Mouse (Mus musculus) forebrain, embryonic 12.5 days (tissue): ENCODE data around the gene Atcay. TPM values are rescaled to one million over a fixed set of nuclear protein-coding genes. Genes with fewer than 3 reads are reported as not detected.
"Not testable (repeated sequence)": the region's sequence is repeated elsewhere in the genome, so short reads cannot be mapped to it uniquely, and the experiment has no call there.

Experiments used
- ATAC-seq: fragments of 200-750 bp; cut with Nextera tagmentation; 2 replicates; pipeline ENCODE4 v1.8.0; 2017; ENCODE audit warnings: moderate TSS enrichment; ENCODE audit not compliant: low FRiP score
- H3K27ac ChIP-seq: fragments of 300-500 bp; sonication (generic); 2 replicates; pipeline ENCODE4 v1.5.1; 2016; ENCODE audit warnings: mild to moderate bottlenecking
- H3K27me3 ChIP-seq: fragments of 300-500 bp; sonication (generic); 2 replicates; pipeline ENCODE4 v1.6.1; 2016; ENCODE audit warnings: mild to moderate bottlenecking
- H3K36me3 ChIP-seq: fragments of 300-500 bp; sonication (generic); replicated peaks from 2 replicates; pipeline ENCODE4 v1.6.1; 2016; ENCODE audit warnings: mild to moderate bottlenecking
- H3K4me1 ChIP-seq: fragments of 300-500 bp; sonication (generic); 2 replicates; pipeline ENCODE4 v1.6.1; 2016
- H3K4me2 ChIP-seq: fragments of 300-500 bp; sonication (generic); 2 replicates; pipeline ENCODE4 v1.6.1; 2016; ENCODE audit warnings: mild to moderate bottlenecking, moderate library complexity
- H3K4me3 ChIP-seq: fragments of 300-500 bp; sonication (generic); replicated peaks from 2 replicates; pipeline ENCODE4 v1.5.1; 2016; ENCODE audit warnings: mild to moderate bottlenecking
- H3K9ac ChIP-seq: fragments of 300-500 bp; sonication (generic); 2 replicates; pipeline ENCODE4 v1.6.1; 2016; ENCODE audit warnings: mild to moderate bottlenecking
- H3K9me3 ChIP-seq: fragments of 300-500 bp; sonication (generic); 2 replicates; pipeline ENCODE4 v1.6.1; 2016
- WGBS: fragments of 180-500 bp; shearing (Covaris S2); methylation state at CpG from one replicate; pipeline ENCODE4 v1.1.7; 2016; 5-methylcytosine and 5-hydroxymethylcytosine counted together
- microRNA-seq: library from miRNA; unstranded; fragments of <30 nt; microRNA quantifications from one replicate; pipeline ENCODE4, GENCODE M21; 2017
- polyA plus RNA-seq: library from polyadenylated mRNA; unstranded; fragments of >200 nt; fragmentation: Nextera tagmentation; extraction: Ambion mirVana; gene quantifications from 2 replicates; pipeline ENCODE4 v1.2.1, GENCODE M21; 2016

Atcay gene
- polyA plus RNA-seq, 1 experiment from 2014 or later: 31.8 TPM

GRCm38 (mm10) chr10:81169411-81169900 is 61.2 kb downstream of the Atcay start:
- not testable (repeated sequence) for H3K9me3 ChIP-seq, H3K4me2 ChIP-seq, ATAC-seq, H3K36me3 ChIP-seq, H3K4me3 ChIP-seq, H3K27me3 ChIP-seq, H3K27ac ChIP-seq, H3K9ac ChIP-seq
- 54% methylated on average over 10 of the region's 14 CpGs for WGBS
- H3K4me1 ChIP-seq: peaks cover 43% of the 10 kb centered on the region

GRCm38 (mm10) chr10:81168521-81169244 is 62.0 kb downstream of the Atcay start:
- ATAC-seq: peak; percentile 31; the same call in 1 of the 2 replicates
- peak overlapping the region; percentile 54 for H3K9ac ChIP-seq
- no peaks in the 10 kb centered on the region for H3K27me3 ChIP-seq
- WGBS: 4% methylated on average over 29 of the region's 29 CpGs
- H3K36me3 ChIP-seq: peaks cover 13% of the 10 kb centered on the region
- peak overlapping the region; percentile 86 for H3K4me3 ChIP-seq
- H3K4me2 ChIP-seq: peak overlapping the region; percentile 92
- H3K9me3 ChIP-seq: no peaks in the 10 kb centered on the region
- peaks cover 35% of the 10 kb centered on the region for H3K4me1 ChIP-seq
- H3K27ac ChIP-seq: peak overlapping the region; percentile 78

- Histone ChIP-seq H3K4me3 (peak overlapping the region; percentile 86), H3K27me3 (no peaks in the 10 kb centered on the region)
- 8% methylated on average over 5 of the region's 5 CpGs for WGBS
Observed at GRCm38 (mm10) chr10:81168087-81168431, 62.6 kb downstream of the Atcay start.

GRCm38 (mm10) chr10:81167200-81168086 is 63.2 kb downstream of the Atcay start, which contains the start of gene Pias4:
TSS of gene Pias4 (minus strand) at chr10:81167923.
- Histone ChIP-seq H3K9ac (peak within 1 kb of the TSS; percentile 85), H3K36me3 (peaks cover 20% of the 10 kb centered on the region), H3K4me2 (peak within 1 kb of the TSS; percentile 92), H3K27ac (peak within 1 kb of the TSS; percentile 78), H3K4me3 (peak within 1 kb of the TSS; percentile 86), H3K27me3 (no peaks in the 10 kb centered on the region), H3K9me3 (no peaks in the 10 kb centered on the region), H3K4me1 (peaks cover 28% of the 10 kb centered on the region)
- ATAC-seq: peak; percentile 94
- WGBS: under 1% methylated on average over 57 of the region's 64 CpGs

More at GRCm38 (mm10) chr10:81168087-81168431, 62.6 kb downstream of the Atcay start:
- H3K4me1 ChIP-seq: peaks cover 29% of the 10 kb centered on the region
- peak overlapping the region; percentile 78 for H3K27ac ChIP-seq
- H3K9me3 ChIP-seq: no peaks in the 10 kb centered on the region
- peak; percentile 78 for ATAC-seq
- H3K9ac ChIP-seq: peak overlapping the region; percentile 54; the same call in 1 of the 2 replicates
- peak overlapping the region; percentile 92 for H3K4me2 ChIP-seq
- H3K36me3 ChIP-seq: peaks cover 17% of the 10 kb centered on the region

GRCm38 (mm10) chr10:81165118-81165517 is 65.5 kb downstream of the Atcay start:
- no peak overlapping the region for H3K4me3 ChIP-seq
- H3K36me3 ChIP-seq: peaks cover 44% of the 10 kb centered on the region
- H3K9me3 ChIP-seq: no peaks in the 10 kb centered on the region
- H3K27me3 ChIP-seq: no peaks in the 10 kb centered on the region
- WGBS: 92% methylated on average over 8 of the region's 8 CpGs
- H3K27ac ChIP-seq: no peak overlapping the region
- peaks cover 31% of the 10 kb centered on the region for H3K4me1 ChIP-seq
- no peak overlapping the region for H3K4me2 ChIP-seq
- H3K9ac ChIP-seq: no peak overlapping the region
- ATAC-seq: no peak

- Histone ChIP-seq H3K4me1 (peaks cover 20% of the 10 kb centered on the region), H3K4me3 (no peak overlapping the region), H3K9me3 (no peaks in the 10 kb centered on the region), H3K36me3 (peaks cover 66% of the 10 kb centered on the region), H3K27ac (no peak overlapping the region), H3K4me2 (no peak overlapping the region), H3K27me3 (no peaks in the 10 kb centered on the region), H3K9ac (no peak overlapping the region)
- WGBS: 82% methylated on average over 2 of the region's 2 CpGs
- no peak for ATAC-seq
Observed at GRCm38 (mm10) chr10:81162318-81162652, 68.3 kb downstream of the Atcay start.

- no peak for ATAC-seq
- WGBS: 93% methylated on average over 8 of the region's 8 CpGs
- Histone ChIP-seq H3K9ac (no peak overlapping the region), H3K27me3 (no peaks in the 10 kb centered on the region), H3K4me1 (peaks cover 15% of the 10 kb centered on the region), H3K36me3 (peaks cover 72% of the 10 kb centered on the region), H3K4me3 (no peak overlapping the region), H3K9me3 (no peaks in the 10 kb centered on the region), H3K4me2 (no peak overlapping the region), H3K27ac (no peak overlapping the region)
Observed at GRCm38 (mm10) chr10:81161602-81162317, 68.9 kb downstream of the Atcay start.

- Histone ChIP-seq H3K27ac (no peak overlapping the region), H3K27me3 (no peaks in the 10 kb centered on the region), H3K4me1 (no peaks in the 10 kb centered on the region), H3K9ac (no peak overlapping the region), H3K36me3 (peaks cover 81% of the 10 kb centered on the region), H3K4me2 (no peak overlapping the region), H3K9me3 (no peaks in the 10 kb centered on the region), H3K4me3 (no peak overlapping the region)
- WGBS: 87% methylated on average over 6 of the region's 6 CpGs
- no peak for ATAC-seq
Observed at GRCm38 (mm10) chr10:81154736-81155135, 75.9 kb downstream of the Atcay start.

Small RNA genes within 50 kb of the gene (microRNA-seq; reads per million reads assigned to microRNA genes)
- 16.0 reads per million, percentile 31 among the genes with 10 or more reads in this experiment for gene Mir3057

Other genes starting within 250 kb of the Atcay start
- gene Gng7, start 215.9 kb downstream of the Atcay start, polyA plus RNA-seq: 9.8 and 11.0 TPM in 2 replicates
- 8.7 and 11.6 TPM in 2 replicates for gene Diras1, start 205.2 kb downstream of the Atcay start, polyA plus RNA-seq
- gene Slc39a3, start 193.4 kb downstream of the Atcay start, polyA plus RNA-seq: 29.2 and 32.8 TPM in 2 replicates
- gene Sgta, start 170.7 kb downstream of the Atcay start, polyA plus RNA-seq: 262 and 280 TPM in 2 replicates
- 65.0 and 69.2 TPM in 2 replicates for gene Thop1, start 160.8 kb downstream of the Atcay start, polyA plus RNA-seq
- 0.46 and 0.69 TPM in 2 replicates for gene Creb3l3, start 132.0 kb downstream of the Atcay start, polyA plus RNA-seq
- 208 and 210 TPM in 2 replicates for gene Map2k2, start 124.9 kb downstream of the Atcay start, polyA plus RNA-seq
- 12.4 and 13.5 TPM in 2 replicates for gene Zbtb7a, start 95.6 kb downstream of the Atcay start, polyA plus RNA-seq
- gene Pias4, start 62.9 kb downstream of the Atcay start, polyA plus RNA-seq: 51.6 and 52.9 TPM in 2 replicates
- gene Eef2, start 54.2 kb downstream of the Atcay start, polyA plus RNA-seq: 518 and 540 TPM in 2 replicates
- 62.8 and 67.4 TPM in 2 replicates for gene Dapk3, start 47.8 kb downstream of the Atcay start, polyA plus RNA-seq
- gene 4930442H23Rik, start 47.0 kb downstream of the Atcay start, polyA plus RNA-seq: not detected in 2 replicates
- gene Nmrk2, start 28.8 kb downstream of the Atcay start, polyA plus RNA-seq: not detected in 2 replicates
- gene Zfr2, start 2.3 kb upstream of the Atcay start, polyA plus RNA-seq: 9.0 and 10.0 TPM in 2 replicates
- 4.1 and 5.7 TPM in 2 replicates for gene Matk, start 22.1 kb upstream of the Atcay start, polyA plus RNA-seq
- 136 and 138 TPM in 2 replicates for gene Mrpl54, start 36.1 kb upstream of the Atcay start, polyA plus RNA-seq
- gene Apba3, start 36.1 kb upstream of the Atcay start, polyA plus RNA-seq: 31.1 and 33.3 TPM in 2 replicates
- gene Tjp3, start 60.7 kb upstream of the Atcay start, polyA plus RNA-seq: 9.7 and 11.4 TPM in 2 replicates
- gene Pip5k1c, start 62.1 kb upstream of the Atcay start, polyA plus RNA-seq: 84.1 and 98.7 TPM in 2 replicates
- gene Cactin, start 90.3 kb upstream of the Atcay start, polyA plus RNA-seq: 60.8 and 61.8 TPM in 2 replicates
- gene Tbxa2r, start 97.9 kb upstream of the Atcay start, polyA plus RNA-seq: 2.1 and 2.9 TPM in 2 replicates
- 0.08 TPM in 1 of 2 replicates, not detected in the other for gene Gipc3, start 112.4 kb upstream of the Atcay start, polyA plus RNA-seq
- gene Hmg20b, start 119.6 kb upstream of the Atcay start, polyA plus RNA-seq: 92.6 and 97.1 TPM in 2 replicates
- gene Mfsd12, start 126.7 kb upstream of the Atcay start, polyA plus RNA-seq: 8.2 and 8.4 TPM in 2 replicates
- 0.36 and 1.2 TPM in 2 replicates for gene 4930404N11Rik, start 135.0 kb upstream of the Atcay start, polyA plus RNA-seq
- 145 and 148 TPM in 2 replicates for gene Fzr1, start 147.7 kb upstream of the Atcay start, polyA plus RNA-seq
- gene Dohh, start 153.6 kb upstream of the Atcay start, polyA plus RNA-seq: 68.1 and 68.5 TPM in 2 replicates
- 4.2 and 4.6 TPM in 2 replicates for gene Gm48551, start 153.6 kb upstream of the Atcay start, polyA plus RNA-seq
- gene Gm48552, start 158.2 kb upstream of the Atcay start, polyA plus RNA-seq: 1.4 and 2.1 TPM in 2 replicates
- gene Smim24, start 162.2 kb upstream of the Atcay start, polyA plus RNA-seq: 1.8 and 2.6 TPM in 2 replicates
- gene Nfic, start 224.8 kb upstream of the Atcay start, polyA plus RNA-seq: 15.3 and 16.3 TPM in 2 replicates